Mouse (Mus musculus) neural tube, embryonic 14.5 days (tissue): ENCODE data around the gene Tspan7. TPM values are rescaled to one million over a fixed set of nuclear protein-coding genes. Genes with fewer than 3 reads are reported as not detected.

Experiments used
- ATAC-seq: fragments of 200-750 bp; cut with Nextera tagmentation; 2 replicates; pipeline ENCODE4 v1.8.0; 2017; ENCODE audit warnings: low read depth, mild to moderate bottlenecking, moderate TSS enrichment, moderate library complexity
- H3K27ac ChIP-seq: fragments of 300-500 bp; sonication (generic); 2 replicates; pipeline ENCODE4 v1.5.1; 2014; ENCODE audit warnings: low read depth, mild to moderate bottlenecking, control low read depth, low read length, moderate library complexity, mixed read lengths
- H3K27me3 ChIP-seq: fragments of 300-500 bp; sonication (generic); 2 replicates; pipeline ENCODE4 v1.6.1; 2014; ENCODE audit warnings: low read length; ENCODE audit not compliant: control insufficient read depth, insufficient read depth
- H3K36me3 ChIP-seq: fragments of 300-500 bp; sonication (generic); 2 replicates; pipeline ENCODE4 v1.6.1; 2014; ENCODE audit warnings: low read length, mixed read lengths; ENCODE audit not compliant: control insufficient read depth, insufficient read depth
- H3K4me1 ChIP-seq: fragments of 300-500 bp; sonication (generic); 2 replicates; pipeline ENCODE4 v1.6.1; 2014; ENCODE audit warnings: low read length; ENCODE audit not compliant: control insufficient read depth, insufficient read depth
- H3K4me2 ChIP-seq: fragments of 300-500 bp; sonication (generic); 2 replicates; pipeline ENCODE4 v1.6.1; 2014; ENCODE audit warnings: mild to moderate bottlenecking, low read depth, low read length, control low read depth
- H3K4me3 ChIP-seq: fragments of 300-500 bp; sonication (generic); 2 replicates; pipeline ENCODE4 v1.5.1; 2014; ENCODE audit warnings: low read depth, low read length, control low read depth, mixed read lengths
- H3K9ac ChIP-seq: fragments of 300-500 bp; sonication (generic); replicated peaks from 2 replicates; pipeline ENCODE4 v1.6.1; 2014; ENCODE audit warnings: low read depth, mild to moderate bottlenecking, control low read depth, low read length, mixed read lengths
- H3K9me3 ChIP-seq: fragments of 300-500 bp; sonication (generic); 2 replicates; pipeline ENCODE4 v1.6.1; 2016; ENCODE audit warnings: low read length; ENCODE audit not compliant: control insufficient read depth
- WGBS: fragments of 180-500 bp; shearing (Covaris S2); extraction: QIAGEN DNeasy Blood & Tissue Kit; methylation state at CpG from one replicate; pipeline ENCODE4 v1.1.7; 2014; 5-methylcytosine and 5-hydroxymethylcytosine counted together
- polyA plus RNA-seq: library from polyadenylated mRNA; unstranded; fragments of >200 nt; fragmentation: Nextera tagmentation; extraction: Ambion mirVana; gene quantifications from 2 replicates; pipeline ENCODE4 v1.2.1, GENCODE M21; 2014

The Tspan7 gene
- polyA plus RNA-seq, 1 experiment from 2014 or later = 493 TPM

- Histone ChIP-seq H3K36me3 (no peaks in the 10 kb centered on the region), H3K4me3 (peak overlapping the region; percentile 46), H3K27me3 (no peaks in the 10 kb centered on the region), H3K27ac (peak overlapping the region; percentile 58), H3K9ac (peak overlapping the region; percentile 63), H3K4me2 (peak overlapping the region; percentile 47), H3K4me1 (no peaks in the 10 kb centered on the region), H3K9me3 (no peaks in the 10 kb centered on the region)
- ATAC-seq = peak; percentile 93
- 11% methylated on average over 27 of the region's 27 CpGs for WGBS
Measured at GRCm38 (mm10) chrX:10485664-10486211, 780 bp downstream of the Tspan7 start.

- Histone ChIP-seq H3K4me3 (no peak overlapping the region), H3K27ac (no peak overlapping the region), H3K4me1 (no peaks in the 10 kb centered on the region), H3K4me2 (no peak overlapping the region), H3K36me3 (no peaks in the 10 kb centered on the region), H3K9me3 (no peaks in the 10 kb centered on the region), H3K27me3 (no peaks in the 10 kb centered on the region), H3K9ac (no peak overlapping the region)
- 74% methylated on average over 2 of the region's 2 CpGs for WGBS
- no peak for ATAC-seq
Measured at GRCm38 (mm10) chrX:10498580-10498979, 13.6 kb downstream of the Tspan7 start.

DNA sequence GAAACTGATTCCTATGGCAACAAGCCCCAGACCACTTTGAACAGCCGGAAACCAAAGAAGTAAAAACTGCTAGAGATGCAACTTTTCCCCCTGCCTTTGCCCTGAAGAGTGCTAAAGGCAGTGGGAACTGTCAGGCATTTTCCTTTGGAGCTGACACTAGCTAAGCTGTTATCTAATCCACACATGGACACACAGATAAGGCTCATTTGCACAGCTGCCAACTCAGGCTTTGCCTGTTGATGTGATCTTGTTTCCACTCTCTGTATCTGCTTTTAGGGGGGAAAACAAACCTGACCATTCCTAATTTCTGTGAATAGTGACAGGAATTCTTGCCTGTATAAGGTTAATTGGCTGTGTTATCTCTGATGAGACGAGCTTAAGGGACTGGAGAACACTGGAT is 17.7 kb downstream of the Tspan7 start:
- Histone ChIP-seq H3K4me2 (no peak overlapping the region), H3K36me3 (no peaks in the 10 kb centered on the region), H3K27ac (no peak overlapping the region), H3K9ac (no peak overlapping the region), H3K27me3 (no peaks in the 10 kb centered on the region), H3K9me3 (no peaks in the 10 kb centered on the region), H3K4me1 (no peaks in the 10 kb centered on the region), H3K4me3 (no peak overlapping the region)
- ATAC-seq = no peak
- WGBS = 65% methylated on average over 2 of the region's 2 CpGs

DNA sequence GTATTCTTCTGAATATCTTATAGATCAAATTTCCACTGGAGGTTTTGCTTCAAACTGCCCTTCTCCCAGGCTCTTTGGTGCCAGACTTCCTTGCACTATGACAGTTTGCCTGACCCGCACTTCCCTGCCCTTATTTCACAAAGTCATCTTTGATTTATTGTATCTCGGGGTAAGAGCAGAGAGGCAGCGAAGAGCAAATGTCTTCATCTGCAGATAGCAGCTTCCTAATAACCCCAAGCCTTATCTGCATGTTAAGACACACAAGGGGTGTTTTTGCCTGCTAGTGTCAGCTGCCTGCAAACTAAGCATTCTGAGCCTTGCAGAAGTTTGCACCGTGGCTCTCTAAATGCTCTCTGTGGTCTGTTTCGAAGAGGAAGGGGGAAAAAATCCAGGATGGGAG is 29.5 kb downstream of the Tspan7 start:
- no peak for ATAC-seq
- H3K4me1 ChIP-seq = no peaks in the 10 kb centered on the region
- H3K36me3 ChIP-seq = no peaks in the 10 kb centered on the region
- no peak overlapping the region for H3K4me3 ChIP-seq
- WGBS = 60% methylated on average over 5 of the region's 5 CpGs
- no peaks in the 10 kb centered on the region for H3K27me3 ChIP-seq
- H3K4me2 ChIP-seq = no peak overlapping the region
- H3K9ac ChIP-seq = no peak overlapping the region
- H3K27ac ChIP-seq = no peak overlapping the region
- no peaks in the 10 kb centered on the region for H3K9me3 ChIP-seq

GRCm38 (mm10) chrX:10514971-10515370 is 30.0 kb downstream of the Tspan7 start:
- Histone ChIP-seq H3K9ac (no peak overlapping the region), H3K36me3 (no peaks in the 10 kb centered on the region), H3K27me3 (no peaks in the 10 kb centered on the region), H3K4me3 (no peak overlapping the region), H3K4me1 (no peaks in the 10 kb centered on the region), H3K4me2 (no peak overlapping the region), H3K27ac (no peak overlapping the region), H3K9me3 (no peaks in the 10 kb centered on the region)
- 43% methylated on average over 3 of the region's 3 CpGs for WGBS
- no peak for ATAC-seq

DNA sequence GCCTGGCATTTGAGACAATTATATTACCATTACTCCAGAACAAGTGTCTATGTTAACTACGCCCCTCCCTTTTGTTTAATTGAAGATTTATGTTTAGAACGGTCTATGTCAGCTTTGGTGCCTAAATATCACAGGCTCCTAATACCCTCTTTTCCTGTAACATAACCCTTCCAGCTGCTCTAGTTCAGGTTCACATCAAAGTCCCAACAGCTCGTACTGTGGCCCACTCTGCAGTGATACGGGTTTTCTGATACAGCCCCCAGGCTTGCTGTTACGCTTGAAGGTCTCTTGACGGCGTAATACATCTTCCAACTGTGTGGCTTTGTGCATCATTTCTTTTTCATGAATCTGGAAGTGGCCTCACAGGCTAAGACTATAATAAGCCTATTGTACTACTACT is 31.5 kb downstream of the Tspan7 start:
- no peaks in the 10 kb centered on the region for H3K36me3 ChIP-seq
- no peaks in the 10 kb centered on the region for H3K9me3 ChIP-seq
- no peaks in the 10 kb centered on the region for H3K4me1 ChIP-seq
- no peak for ATAC-seq
- H3K27ac ChIP-seq = no peak overlapping the region
- H3K27me3 ChIP-seq = no peaks in the 10 kb centered on the region
- no peak overlapping the region for H3K9ac ChIP-seq
- no peak overlapping the region for H3K4me2 ChIP-seq
- H3K4me3 ChIP-seq = no peak overlapping the region
- WGBS = 43% methylated on average over 7 of the region's 7 CpGs

GRCm38 (mm10) chrX:10516925-10517324 is 32.0 kb downstream of the Tspan7 start:
- Histone ChIP-seq H3K36me3 (no peaks in the 10 kb centered on the region), H3K4me1 (no peaks in the 10 kb centered on the region), H3K4me2 (no peak overlapping the region), H3K27me3 (no peaks in the 10 kb centered on the region), H3K9ac (no peak overlapping the region), H3K9me3 (no peaks in the 10 kb centered on the region), H3K4me3 (no peak overlapping the region), H3K27ac (no peak overlapping the region)
- WGBS = 66% methylated on average over 6 of the region's 6 CpGs
- no peak for ATAC-seq

- Histone ChIP-seq H3K9me3 (no peaks in the 10 kb centered on the region), H3K27ac (no peak overlapping the region), H3K36me3 (no peaks in the 10 kb centered on the region), H3K9ac (no peak overlapping the region), H3K4me2 (no peak overlapping the region), H3K4me1 (no peaks in the 10 kb centered on the region), H3K27me3 (no peaks in the 10 kb centered on the region), H3K4me3 (no peak overlapping the region)
- ATAC-seq = no peak
- 40% methylated on average over 4 of the region's 4 CpGs for WGBS
Measured at GRCm38 (mm10) chrX:10517756-10518155, 32.8 kb downstream of the Tspan7 start.

DNA sequence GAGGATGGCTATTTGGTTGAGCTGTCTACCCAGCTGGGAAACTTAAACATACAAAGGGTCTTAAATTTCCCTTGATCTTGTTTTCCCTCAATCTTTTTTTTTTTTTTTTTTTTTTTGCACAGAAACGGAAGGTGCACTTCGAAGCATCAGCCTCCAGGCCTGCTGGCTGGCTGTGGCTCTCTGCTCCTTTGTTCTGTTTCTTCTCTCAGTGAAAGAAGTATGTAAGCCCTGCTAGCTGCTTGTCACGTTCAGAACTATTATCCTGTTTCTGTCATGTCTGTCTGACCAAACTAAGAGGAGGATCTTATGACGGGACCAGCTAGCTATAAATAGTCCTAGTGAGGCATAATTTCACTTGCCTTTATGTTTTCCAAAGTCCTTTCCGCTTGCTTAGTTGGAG is 33.6 kb downstream of the Tspan7 start:
- ATAC-seq = no peak
- Histone ChIP-seq H3K9me3 (no peaks in the 10 kb centered on the region), H3K4me2 (no peak overlapping the region), H3K27me3 (no peaks in the 10 kb centered on the region), H3K36me3 (no peaks in the 10 kb centered on the region), H3K9ac (no peak overlapping the region), H3K27ac (no peak overlapping the region), H3K4me3 (no peak overlapping the region), H3K4me1 (no peaks in the 10 kb centered on the region)
- WGBS = 37% methylated on average over 5 of the region's 5 CpGs
